ENCODE assay signal across 9 mouse cellular contexts in the genomic region with DNA sequence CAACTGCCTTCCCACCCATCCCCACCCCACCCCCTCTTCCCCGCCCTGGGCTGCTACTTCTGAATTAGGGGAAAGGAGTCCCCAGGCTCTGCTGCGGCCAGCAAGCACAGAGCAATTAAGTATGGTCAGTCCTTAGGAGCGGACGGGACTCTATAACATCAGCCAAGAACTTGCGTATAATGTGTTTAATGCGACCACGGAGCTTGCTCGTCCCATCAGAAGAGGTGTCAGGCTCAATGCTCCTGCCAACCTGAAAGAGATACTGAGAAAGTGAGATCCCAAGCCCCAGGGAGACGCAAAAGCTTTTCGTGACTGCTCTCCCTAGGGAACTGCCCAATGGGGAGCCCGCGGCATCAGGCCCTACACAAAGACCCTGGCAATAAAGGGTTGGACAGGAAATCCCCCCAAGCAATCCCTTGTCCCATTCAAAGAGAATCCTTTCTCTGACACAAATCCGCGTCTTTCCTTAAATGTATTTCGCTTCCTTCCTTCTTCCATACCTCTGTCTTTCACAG. TPM values are rescaled to one million over a fixed set of nuclear protein-coding genes. Genes with fewer than 3 reads are reported as not detected.
A peak's percentile ranks its signal among the peaks of the same experiment; 100 is the strongest.
DNase-seq lines count a peak whose midpoint lies in the region; ATAC-seq and TF ChIP-seq lines count a peak whose summit lies in the region.
"Had no signal": no experiment of that assay in that cellular context is flagged by ENCODE, and none has a peak within 500 bp of the region (broad histone marks: within the 10 kb centered on the region; RNA-seq: fewer than 3 reads in every experiment).

No protein-coding gene starts in this region.

- no peak for DNase-seq in heart, adult 9 months (ENCODE audit: low spot score in 2 of 2)
- DNase-seq in ES-E14 (ENCODE audit: low read depth, low spot score): peak; percentile 24
- DNase-seq in liver, postnatal 0 days: no peak
- DNase-seq in gastrocnemius, postnatal 36 days: no peak
- no peak for DNase-seq in spleen, adult 12 weeks (ENCODE audit: low spot score)
- no peak for DNase-seq in kidney, adult 8-10 months
- DNase-seq: layer of hippocampus, adult 9-11 months had no signal

- H3K4me1 ChIP-seq in heart, embryonic 13.5 days: peaks cover 47% of the 10 kb centered on the region
- peaks cover 0 to 3% of the 10 kb centered on the region in 2 experiments; a peak in 2 of 4 replicates for H3K4me1 ChIP-seq in ES-E14 (ENCODE audit: control insufficient read depth in 2 of 2, insufficient read depth in 2 of 2, low read length in 2 of 2, poor library complexity in 1 of 2)
- peaks cover 24% of the 10 kb centered on the region for H3K4me1 ChIP-seq in heart, embryonic 16.5 days (ENCODE audit: control insufficient read depth, insufficient read depth, low read length)
- peaks cover 23% of the 10 kb centered on the region for H3K4me1 ChIP-seq in liver, postnatal 0 days (ENCODE audit: insufficient read depth)

- intact Hi-C loops in gastrocnemius, postnatal 36 days (cut with DNase I): no loop called here

- no peaks in the 10 kb centered on the region for H3K36me3 ChIP-seq in heart, embryonic 13.5 days
- H3K36me3 ChIP-seq in ES-E14 (ENCODE audit: control insufficient read depth, insufficient read depth, low read length, poor library complexity, severe bottlenecking): no peaks in the 10 kb centered on the region
- H3K36me3 ChIP-seq in heart, embryonic 16.5 days (ENCODE audit: control insufficient read depth, insufficient read depth): no peaks in the 10 kb centered on the region
- H3K36me3 ChIP-seq in liver, postnatal 0 days (replicated peaks; ENCODE audit: insufficient read depth, low read length): no peaks in the 10 kb centered on the region

- H3K9ac ChIP-seq in heart, embryonic 13.5 days: peak overlapping the region; percentile 96
- no peak overlapping the region for H3K9ac ChIP-seq in ES-E14 (ENCODE audit: insufficient read depth, low read depth, low read length, poor library complexity, severe bottlenecking)
- peak overlapping the region; percentile 83 for H3K9ac ChIP-seq in heart, embryonic 16.5 days (ENCODE audit: low read length)
- no peak overlapping the region for H3K9ac ChIP-seq in liver, postnatal 0 days (replicated peaks)

- peak overlapping the region; percentile 96 for H3K27ac ChIP-seq in heart, embryonic 13.5 days (replicated peaks)
- no peak overlapping the region for H3K27ac ChIP-seq in ES-E14 (ENCODE audit: insufficient read depth, low read depth, low read length, poor library complexity, severe bottlenecking)
- peak overlapping the region; percentile 91 for H3K27ac ChIP-seq in heart, embryonic 16.5 days (ENCODE audit: low read length)
- no peak overlapping the region for H3K27ac ChIP-seq in liver, postnatal 0 days (ENCODE audit: low read depth)

- no peaks in the 10 kb centered on the region for H3K27me3 ChIP-seq in heart, embryonic 13.5 days (replicated peaks)
- H3K27me3 ChIP-seq in heart, embryonic 16.5 days (ENCODE audit: control insufficient read depth, insufficient read depth, low read length): no peaks in the 10 kb centered on the region
- H3K27me3 ChIP-seq in liver, postnatal 0 days (ENCODE audit: insufficient read depth, low read length): peaks cover 26% of the 10 kb centered on the region

- TF ChIP-seq CTCF in liver, postnatal 0 days (IDR thresholded peaks at IDR 0.05; ENCODE audit: low read depth): no peak

- WGBS in heart, embryonic 13.5 days: 4% methylated on average over 15 of the region's 15 CpGs
- 4% methylated on average over 15 of the region's 15 CpGs for WGBS in heart, embryonic 16.5 days
- WGBS in liver, postnatal 0 days (ENCODE audit: insufficient replicate concordance): 5% methylated on average over 15 of the region's 15 CpGs

- peak overlapping the region; percentile 87 for H3K4me2 ChIP-seq in heart, embryonic 13.5 days
- H3K4me2 ChIP-seq in heart, embryonic 16.5 days (ENCODE audit: low read depth, low read length): peak overlapping the region; percentile 79
- peak overlapping the region; percentile 79 for H3K4me2 ChIP-seq in liver, postnatal 0 days (ENCODE audit: low read depth, low read length)

- no peak for ATAC-seq in heart, embryonic 13.5 days (ENCODE audit: extremely low read depth, insufficient number of reproducible peaks, low FRiP score, low TSS enrichment)
- ATAC-seq in heart, embryonic 16.5 days (replicated peaks; ENCODE audit: extremely low read depth, insufficient read depth, low FRiP score): peak; percentile 4; the same call in 1 of the 2 replicates
- ATAC-seq in liver, postnatal 0 days: no peak

- peak overlapping the region; percentile 84 for H3K4me3 ChIP-seq in heart, embryonic 13.5 days
- H3K4me3 ChIP-seq in ES-E14 (ENCODE audit: insufficient read depth in 1 of 2, low read depth in 1 of 2, low read length in 2 of 2, poor library complexity in 1 of 2, severe bottlenecking in 1 of 2): peak overlapping the region; percentile 81 to 82
- peak overlapping the region; percentile 67 for H3K4me3 ChIP-seq in heart, embryonic 16.5 days (ENCODE audit: low read length)
- H3K4me3 ChIP-seq in liver, postnatal 0 days (ENCODE audit: low read depth, low read length): peak overlapping the region; percentile 41

- H3K9me3 ChIP-seq in heart, embryonic 13.5 days: no peaks in the 10 kb centered on the region
- no peaks in the 10 kb centered on the region for H3K9me3 ChIP-seq in ES-E14 (ENCODE audit: control insufficient read depth, insufficient read depth, low read depth, low read length)
- H3K9me3 ChIP-seq in heart, embryonic 16.5 days (replicated peaks; ENCODE audit: control insufficient read depth, low read length): no peaks in the 10 kb centered on the region
- no peaks in the 10 kb centered on the region for H3K9me3 ChIP-seq in liver, postnatal 0 days (ENCODE audit: low read length)

- in situ Hi-C loops in ES-E14 (cut with MboI; ENCODE audit: low sequenced_read_pairs in 2 of 2, unreplicated experiment in 2 of 2): no loop called here

- TF ChIP-seq EP300 in liver, postnatal 0 days (IDR thresholded peaks at IDR 0.05; ENCODE audit: low read depth): no peak

TF ChIP-seq in ES-E14, 5 proteins besides CTCF, POLR2A, EP300 and RAD21:
- TF ChIP-seq HCFC1 (IDR thresholded peaks at IDR 0.05; ENCODE audit: borderline replicate concordance, insufficient read depth, low read length): no peak
- TF ChIP-seq ZC3H11A (IDR thresholded peaks at IDR 0.05; ENCODE audit: borderline replicate concordance, low read depth, low read length): no peak
- TF ChIP-seq ZNF384 (IDR thresholded peaks at IDR 0.05; ENCODE audit: low read depth, low read length): no peak
- TF ChIP-seq CHD2 (IDR thresholded peaks at IDR 0.05; ENCODE audit: low read depth, low read length): no peak
- no peak for TF ChIP-seq MAFK (IDR thresholded peaks at IDR 0.05; ENCODE audit: insufficient read depth, low read depth, low read length)

RNA-seq across cellular contexts. Expression of gene Vcan, which starts 0.4 kb away (rescaled TPM):
- polyA plus RNA-seq in heart, embryonic 13.5 days (2015; fragmentation: Nextera tagmentation; extraction: Ambion mirVana): 61.0 and 72.4 TPM in 2 replicates
- 27.3 and 27.6 TPM in 2 replicates for total RNA-seq in ES-E14 (2012; rRNA removed)
- 36.5 and 46.5 TPM in 2 replicates for polyA plus RNA-seq in heart, embryonic 16.5 days (2015; fragmentation: Nextera tagmentation; extraction: Ambion mirVana)
- 0.89 and 1.2 TPM in 2 replicates for polyA plus RNA-seq in liver, postnatal 0 days (2015; fragmentation: Nextera tagmentation; extraction: Ambion mirVana)
- 1 to 10 TPM; 3.9 to 6.9 TPM for total RNA-seq in gastrocnemius, postnatal 36 days (2021)

Comparison
In these comparisons a context has a peak if more than half of its experiments do, and no peak if none do; other contexts are left out.
1. H3K27ac ChIP-seq: peak in heart, embryonic 13.5 days (single experiment) and heart, embryonic 16.5 days (single experiment); none in ES-E14 (single experiment) and liver, postnatal 0 days (single experiment).
2. H3K9ac ChIP-seq: peak in heart, embryonic 13.5 days (single experiment) and heart, embryonic 16.5 days (single experiment); none in ES-E14 (single experiment) and liver, postnatal 0 days (single experiment).
3. RNA of gene Vcan, which starts 0.4 kb away (polyA plus RNA-seq): 61.0 to 72.4 TPM in heart, embryonic 13.5 days and 36.5 to 46.5 TPM in heart, embryonic 16.5 days; 0.89 to 1.2 TPM in liver, postnatal 0 days; every median in the first group is over 10 times any median in the second.
4. Peak in every context shown above with its lines, with median percentiles within 50 percentile points of each other: H3K4me2 ChIP-seq and H3K4me3 ChIP-seq.